Mouse (Mus musculus): Measurements from ENCODE around the gene Col6a3. TPM values are rescaled to one million over a fixed set of nuclear protein-coding genes. Genes with fewer than 3 reads are reported as not detected.

Gene Col6a3
- polyA plus RNA-seq, 1 experiment = 186 TPM

GRCm38 (mm10) chr1:90720610-90721241 lies 123.0 kb downstream of the Col6a3 start:
- H3ac ChIP-seq (ENCODE audit: control insufficient read depth, insufficient read length) = no peak overlapping the region
- H3K36me3 ChIP-seq (ENCODE audit: control insufficient read depth, insufficient read depth) = no peaks in the 10 kb centered on the region
- H3K27me3 ChIP-seq (ENCODE audit: control insufficient read depth, insufficient read depth, insufficient read length) = no peaks in the 10 kb centered on the region
- TF ChIP-seq MAX (IDR thresholded peaks at IDR 0.05; ENCODE audit: low read depth) = no peak
- TF ChIP-seq MYOD1 (IDR thresholded peaks at IDR 0.05; ENCODE audit: control insufficient read depth in 1 of 3, insufficient read length in 2 of 3, low read depth in 2 of 3) = peak in 1 of 3 experiments; percentile 11
- no peak overlapping the region for H3K4me2 ChIP-seq (ENCODE audit: low read depth)
- no peak overlapping the region for H3K4me3 ChIP-seq
- no peaks in the 10 kb centered on the region for H3K79me2 ChIP-seq (ENCODE audit: control insufficient read depth, insufficient read depth)

GRCm38 (mm10) chr1:90718826-90719550 lies 124.8 kb downstream of the Col6a3 start:
- Histone ChIP-seq H3ac (ENCODE audit: control insufficient read depth, insufficient read length) (no peak overlapping the region), H3K4me2 (ENCODE audit: low read depth) (peak overlapping the region; percentile 46), H3K27me3 (ENCODE audit: control insufficient read depth, insufficient read depth, insufficient read length) (no peaks in the 10 kb centered on the region), H3K4me3 (no peak overlapping the region), H3K79me2 (ENCODE audit: control insufficient read depth, insufficient read depth) (no peaks in the 10 kb centered on the region), H3K36me3 (ENCODE audit: control insufficient read depth, insufficient read depth) (no peaks in the 10 kb centered on the region)
- TF ChIP-seq CEBPB (IDR thresholded peaks at IDR 0.05; ENCODE audit: insufficient read depth, poor library complexity, severe bottlenecking) = 0 out of 2 replicates have a peak, but pooled peaks have one; percentile 17
- TF ChIP-seq MYOD1 (IDR thresholded peaks at IDR 0.05; ENCODE audit: control insufficient read depth in 1 of 3, insufficient read length in 2 of 3, low read depth in 2 of 3) = no peak

GRCm38 (mm10) chr1:90716258-90716657 lies 127.5 kb downstream of the Col6a3 start:
- Histone ChIP-seq H3K27me3 (ENCODE audit: control insufficient read depth, insufficient read depth, insufficient read length) (no peaks in the 10 kb centered on the region), H3K36me3 (ENCODE audit: control insufficient read depth, insufficient read depth) (no peaks in the 10 kb centered on the region), H3K4me2 (ENCODE audit: low read depth) (no peak overlapping the region), H3ac (ENCODE audit: control insufficient read depth, insufficient read length) (no peak overlapping the region), H3K4me3 (no peak overlapping the region), H3K79me2 (ENCODE audit: control insufficient read depth, insufficient read depth) (no peaks in the 10 kb centered on the region)
- no peak for TF ChIP-seq POLR2AphosphoS2 (IDR thresholded peaks at IDR 0.05; ENCODE audit: insufficient read length, low read depth)
- TF ChIP-seq E2F4 (IDR thresholded peaks at IDR 0.05; ENCODE audit: insufficient read depth) = no peak
- TF ChIP-seq REST (IDR thresholded peaks at IDR 0.05; ENCODE audit: insufficient read depth, insufficient read length) = no peak

Other genes with a start within 250 kb of the Col6a3 start
- gene Cops8, start 241.0 kb downstream of the Col6a3 start, polyA plus RNA-seq (2012; fragmentation: generic; extraction: Trizol) = 98.1 TPM
- 0.11 TPM for gene Mlph, start 71.1 kb upstream of the Col6a3 start, polyA plus RNA-seq (2012; fragmentation: generic; extraction: Trizol)
- not detected for gene Prlh, start 109.1 kb upstream of the Col6a3 start, polyA plus RNA-seq (2012; fragmentation: generic; extraction: Trizol)
- not detected for gene Rab17, start 125.7 kb upstream of the Col6a3 start, polyA plus RNA-seq (2012; fragmentation: generic; extraction: Trizol)
- gene Lrrfip1, start 154.8 kb upstream of the Col6a3 start, polyA plus RNA-seq (2012; fragmentation: generic; extraction: Trizol) = 83.3 TPM

Measured in myocyte (in vitro differentiated cells).